Comparison of ENCODE assay signal across 9 mouse cellular contexts in the genomic region with DNA sequence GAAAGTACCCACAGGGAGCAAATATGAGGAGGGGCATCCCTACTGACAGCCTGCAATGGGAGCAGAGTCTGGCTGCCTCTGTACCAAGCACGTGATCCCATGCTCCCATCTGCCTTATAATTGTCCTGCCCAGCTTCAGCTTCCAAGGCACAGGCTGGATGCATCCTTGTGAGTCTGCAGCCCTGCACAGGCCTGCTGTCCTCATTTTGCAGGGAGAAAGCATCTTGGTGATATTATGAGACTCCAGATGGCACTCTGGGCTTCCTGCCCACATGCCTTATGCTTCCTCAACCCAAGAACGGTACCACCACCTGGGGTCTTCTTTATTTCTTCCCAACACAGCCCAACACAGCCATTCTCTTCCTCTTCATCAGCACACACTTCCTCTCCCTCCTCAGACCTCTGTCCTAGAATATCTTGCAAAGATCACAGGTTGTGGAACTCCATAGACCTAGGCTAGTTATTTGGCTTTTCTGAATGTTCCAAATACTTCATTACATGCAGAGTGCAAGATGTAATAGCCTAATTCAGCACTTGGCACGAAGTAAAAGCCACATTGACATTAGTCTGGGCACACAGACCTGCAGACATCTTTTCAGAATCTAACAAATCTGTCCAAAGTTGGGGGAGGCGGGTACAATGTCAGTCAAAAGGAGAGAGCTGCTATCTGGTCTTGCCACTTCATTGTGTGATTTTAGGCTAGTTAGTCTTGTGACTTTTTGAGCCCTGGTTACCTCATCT.
DNase-seq lines count a peak whose midpoint lies in the region; ATAC-seq lines count a peak whose summit lies in the region.
"Had no signal": no experiment of that assay in that cellular context is flagged by ENCODE, and none has a peak within 500 bp of the region (broad histone marks: within the 10 kb centered on the region; RNA-seq: fewer than 3 reads in every experiment).

No protein-coding gene starts in this region.

- 61% methylated on average over 4 of the region's 4 CpGs for WGBS in neural tube, embryonic 14.5 days
- WGBS in kidney, embryonic 15.5 days, result 75% methylated on average over 4 of the region's 4 CpGs

- no peaks in the 10 kb centered on the region for H3K27me3 ChIP-seq in neural tube, embryonic 14.5 days (ENCODE audit: control insufficient read depth, insufficient read depth, low read length)
- H3K27me3 ChIP-seq in kidney, embryonic 15.5 days, result no peaks in the 10 kb centered on the region
- H3K27me3 ChIP-seq: Patski had no signal

- no peaks in the 10 kb centered on the region for H3K4me1 ChIP-seq in neural tube, embryonic 14.5 days (ENCODE audit: control insufficient read depth, insufficient read depth, low read length)
- H3K4me1 ChIP-seq in kidney, embryonic 15.5 days, result no peaks in the 10 kb centered on the region

- H3K9ac ChIP-seq in neural tube, embryonic 14.5 days (replicated peaks; ENCODE audit: low read depth, low read length), result no peak overlapping the region
- no peak overlapping the region for H3K9ac ChIP-seq in kidney, embryonic 15.5 days
- H3K9ac ChIP-seq: liver, embryonic 14.5 days had no signal

- no peak overlapping the region for H3K4me2 ChIP-seq in neural tube, embryonic 14.5 days (ENCODE audit: low read depth, low read length)
- no peak overlapping the region for H3K4me2 ChIP-seq in kidney, embryonic 15.5 days

- no peak overlapping the region for H3K4me3 ChIP-seq in neural tube, embryonic 14.5 days (ENCODE audit: low read depth, low read length)
- H3K4me3 ChIP-seq in kidney, embryonic 15.5 days (replicated peaks), result no peak overlapping the region

- peak; percentile 97 to 98 for DNase-seq in cerebellum, postnatal 14 days
- peak; percentile 89 to 96 for DNase-seq in layer of hippocampus, adult 18-20 months (ENCODE audit: low spot score in 2 of 2)
- DNase-seq in adrenal gland, postnatal 36 days, result no peak
- no peak for DNase-seq in lung, postnatal 14 days

- H3K36me3 ChIP-seq in neural tube, embryonic 14.5 days (ENCODE audit: control insufficient read depth, insufficient read depth, low read length), result no peaks in the 10 kb centered on the region
- H3K36me3 ChIP-seq in kidney, embryonic 15.5 days, result no peaks in the 10 kb centered on the region

- peak overlapping the region; percentile 18; the same call in 1 of the 2 replicates for H3K27ac ChIP-seq in neural tube, embryonic 14.5 days (ENCODE audit: low read depth, low read length)
- H3K27ac ChIP-seq in kidney, embryonic 15.5 days, result no peak overlapping the region
- H3K27ac ChIP-seq: liver, embryonic 14.5 days had no signal

- H3K9me3 ChIP-seq in neural tube, embryonic 14.5 days (ENCODE audit: control insufficient read depth, low read length), result no peaks in the 10 kb centered on the region
- no peaks in the 10 kb centered on the region for H3K9me3 ChIP-seq in kidney, embryonic 15.5 days (replicated peaks)

- ATAC-seq in cerebellum, adult (ENCODE audit: insufficient number of reproducible peaks, low FRiP score, low TSS enrichment), result peak; percentile 96
- ATAC-seq in neural tube, embryonic 14.5 days (ENCODE audit: low read depth), result peak; percentile 86
- ATAC-seq in kidney, embryonic 15.5 days (replicated peaks; ENCODE audit: low FRiP score), result no peak
- ATAC-seq: Patski had no signal

Comparison
In these comparisons a context has a peak if more than half of its experiments do, and no peak if none do; other contexts are left out.
1. DNase-seq: peak in cerebellum, postnatal 14 days (2 of 2) and layer of hippocampus, adult 18-20 months (2 of 2); none in adrenal gland, postnatal 36 days (0 of 2) and lung, postnatal 14 days (single experiment).